Mouse (Mus musculus): Measurements from ENCODE around the gene Mapk12. TPM values are rescaled to one million over a fixed set of nuclear protein-coding genes. Genes with fewer than 3 reads are reported as not detected.

Gene Mapk12
- polyA plus RNA-seq, 1 experiment, result 35.0 TPM

- peaks cover 39% of the 10 kb centered on the region for H3K36me3 ChIP-seq (ENCODE audit: control insufficient read depth, insufficient read depth)
- no peak overlapping the region for H3ac ChIP-seq (ENCODE audit: control insufficient read depth, insufficient read length)
- no peaks in the 10 kb centered on the region for H3K79me2 ChIP-seq (ENCODE audit: control insufficient read depth, insufficient read depth)
- no peak overlapping the region for H3K4me3 ChIP-seq
- H3K27me3 ChIP-seq (ENCODE audit: control insufficient read depth, insufficient read depth, insufficient read length), result no peaks in the 10 kb centered on the region
- H3K4me2 ChIP-seq (ENCODE audit: low read depth), result peak overlapping the region; percentile 10
- TF ChIP-seq MYOD1 (IDR thresholded peaks at IDR 0.05; ENCODE audit: control insufficient read depth in 1 of 3, insufficient read length in 2 of 3, low read depth in 2 of 3) (peak in 2 of 3 experiments; percentile 37 to 47), POLR2AphosphoS2 (IDR thresholded peaks at IDR 0.05; ENCODE audit: insufficient read length, low read depth) (peak; percentile 41), MYOG (IDR thresholded peaks at IDR 0.05; ENCODE audit: control insufficient read depth in 1 of 3, insufficient read depth in 1 of 3, insufficient read length in 2 of 3, low read depth in 2 of 3) (peak in 1 of 3 experiments; percentile 48), SRF (IDR thresholded peaks at IDR 0.05; ENCODE audit: control insufficient read depth, insufficient read length, low read depth) (no peak)
These were observed 33.5 kb downstream of the Mapk12 start for GRCm38 (mm10) chr15:89106976-89107375.

- TF ChIP-seq MYOD1 (IDR thresholded peaks at IDR 0.05; ENCODE audit: control insufficient read depth in 1 of 3, insufficient read length in 2 of 3, low read depth in 2 of 3) (no peak), USF1 (IDR thresholded peaks at IDR 0.05; ENCODE audit: low read depth) (no peak), E2F4 (IDR thresholded peaks at IDR 0.05; ENCODE audit: insufficient read depth) (no peak), TCF12 (IDR thresholded peaks at IDR 0.05; ENCODE audit: insufficient read depth, poor library complexity, severe bottlenecking) (no peak), TCF3 (IDR thresholded peaks at IDR 0.05; ENCODE audit: insufficient read length, low read depth) (no peak), POLR2AphosphoS2 (IDR thresholded peaks at IDR 0.05; ENCODE audit: insufficient read length, low read depth) (no peak), REST (IDR thresholded peaks at IDR 0.05; ENCODE audit: insufficient read depth, insufficient read length) (no peak), MAX (IDR thresholded peaks at IDR 0.05; ENCODE audit: low read depth) (no peak)
- no peak overlapping the region for H3K4me2 ChIP-seq (ENCODE audit: low read depth)
- H3ac ChIP-seq (ENCODE audit: control insufficient read depth, insufficient read length), result no peak overlapping the region
- no peak overlapping the region for H3K4me3 ChIP-seq
- peaks cover 37% of the 10 kb centered on the region for H3K36me3 ChIP-seq (ENCODE audit: control insufficient read depth, insufficient read depth)
- H3K79me2 ChIP-seq (ENCODE audit: control insufficient read depth, insufficient read depth), result no peaks in the 10 kb centered on the region
- no peaks in the 10 kb centered on the region for H3K27me3 ChIP-seq (ENCODE audit: control insufficient read depth, insufficient read depth, insufficient read length)
These were observed 34.4 kb downstream of the Mapk12 start for GRCm38 (mm10) chr15:89106073-89106472.

GRCm38 (mm10) chr15:89104425-89104824, 36.1 kb downstream of the Mapk12 start:
- H3ac ChIP-seq (ENCODE audit: control insufficient read depth, insufficient read length), result no peak overlapping the region
- H3K36me3 ChIP-seq (ENCODE audit: control insufficient read depth, insufficient read depth), result peaks cover 45% of the 10 kb centered on the region
- H3K79me2 ChIP-seq (ENCODE audit: control insufficient read depth, insufficient read depth), result no peaks in the 10 kb centered on the region
- no peak for TF ChIP-seq TCF12 (IDR thresholded peaks at IDR 0.05; ENCODE audit: insufficient read depth, poor library complexity, severe bottlenecking)
- no peaks in the 10 kb centered on the region for H3K27me3 ChIP-seq (ENCODE audit: control insufficient read depth, insufficient read depth, insufficient read length)
- H3K4me2 ChIP-seq (ENCODE audit: low read depth), result no peak overlapping the region
- no peak overlapping the region for H3K4me3 ChIP-seq

GRCm38 (mm10) chr15:89103921-89104320, 36.6 kb downstream of the Mapk12 start:
- Histone ChIP-seq H3K79me2 (ENCODE audit: control insufficient read depth, insufficient read depth) (no peaks in the 10 kb centered on the region), H3K4me2 (ENCODE audit: low read depth) (no peak overlapping the region), H3K27me3 (ENCODE audit: control insufficient read depth, insufficient read depth, insufficient read length) (no peaks in the 10 kb centered on the region), H3K4me3 (no peak overlapping the region), H3K36me3 (ENCODE audit: control insufficient read depth, insufficient read depth) (peaks cover 46% of the 10 kb centered on the region), H3ac (ENCODE audit: control insufficient read depth, insufficient read length) (no peak overlapping the region)
- TF ChIP-seq TCF3 (IDR thresholded peaks at IDR 0.05; ENCODE audit: insufficient read length, low read depth), result no peak
- TF ChIP-seq TCF12 (IDR thresholded peaks at IDR 0.05; ENCODE audit: insufficient read depth, poor library complexity, severe bottlenecking), result no peak
- TF ChIP-seq CEBPB (IDR thresholded peaks at IDR 0.05; ENCODE audit: insufficient read depth, poor library complexity, severe bottlenecking), result no peak
- TF ChIP-seq MYOD1 (IDR thresholded peaks at IDR 0.05; ENCODE audit: control insufficient read depth in 1 of 3, insufficient read length in 2 of 3, low read depth in 2 of 3), result no peak
- TF ChIP-seq MAX (IDR thresholded peaks at IDR 0.05; ENCODE audit: low read depth), result no peak
- no peak for TF ChIP-seq E2F4 (IDR thresholded peaks at IDR 0.05; ENCODE audit: insufficient read depth)

- Histone ChIP-seq H3K36me3 (ENCODE audit: control insufficient read depth, insufficient read depth) (peaks cover 58% of the 10 kb centered on the region), H3K4me2 (ENCODE audit: low read depth) (no peak overlapping the region), H3K27me3 (ENCODE audit: control insufficient read depth, insufficient read depth, insufficient read length) (no peaks in the 10 kb centered on the region), H3K79me2 (ENCODE audit: control insufficient read depth, insufficient read depth) (no peaks in the 10 kb centered on the region), H3K4me3 (no peak overlapping the region), H3ac (ENCODE audit: control insufficient read depth, insufficient read length) (no peak overlapping the region)
- TF ChIP-seq POLR2AphosphoS2 (IDR thresholded peaks at IDR 0.05; ENCODE audit: insufficient read length, low read depth), result peak; percentile 72
- no peak for TF ChIP-seq USF1 (IDR thresholded peaks at IDR 0.05; ENCODE audit: low read depth)
These were observed 37.9 kb downstream of the Mapk12 start for GRCm38 (mm10) chr15:89102646-89103045.

GRCm38 (mm10) chr15:89100823-89101222, 39.7 kb downstream of the Mapk12 start:
- Histone ChIP-seq H3K36me3 (ENCODE audit: control insufficient read depth, insufficient read depth) (peaks cover 74% of the 10 kb centered on the region), H3K4me3 (no peak overlapping the region), H3K79me2 (ENCODE audit: control insufficient read depth, insufficient read depth) (no peaks in the 10 kb centered on the region), H3K4me2 (ENCODE audit: low read depth) (no peak overlapping the region), H3ac (ENCODE audit: control insufficient read depth, insufficient read length) (no peak overlapping the region), H3K27me3 (ENCODE audit: control insufficient read depth, insufficient read depth, insufficient read length) (no peaks in the 10 kb centered on the region)
- TF ChIP-seq MAX (IDR thresholded peaks at IDR 0.05; ENCODE audit: low read depth), result no peak
- TF ChIP-seq POLR2A (IDR thresholded peaks at IDR 0.05; ENCODE audit: insufficient read length, low read depth), result peak; percentile 28
- no peak for TF ChIP-seq POLR2AphosphoS2 (IDR thresholded peaks at IDR 0.05; ENCODE audit: insufficient read length, low read depth)
- peak; percentile 7 for TF ChIP-seq SRF (IDR thresholded peaks at IDR 0.05; ENCODE audit: control insufficient read depth, insufficient read length, low read depth)
- peak in 2 of 3 experiments; percentile 34 to 52 for TF ChIP-seq MYOD1 (IDR thresholded peaks at IDR 0.05; ENCODE audit: control insufficient read depth in 1 of 3, insufficient read length in 2 of 3, low read depth in 2 of 3)
- TF ChIP-seq TCF12 (IDR thresholded peaks at IDR 0.05; ENCODE audit: insufficient read depth, poor library complexity, severe bottlenecking), result no peak
- TF ChIP-seq MYOG (IDR thresholded peaks at IDR 0.05; ENCODE audit: control insufficient read depth in 1 of 3, insufficient read depth in 1 of 3, insufficient read length in 2 of 3, low read depth in 2 of 3), result peak in 2 of 3 experiments; percentile 14 to 52
- no peak for TF ChIP-seq TCF3 (IDR thresholded peaks at IDR 0.05; ENCODE audit: insufficient read length, low read depth)
- no peak for TF ChIP-seq REST (IDR thresholded peaks at IDR 0.05; ENCODE audit: insufficient read depth, insufficient read length)
- no peak for TF ChIP-seq CEBPB (IDR thresholded peaks at IDR 0.05; ENCODE audit: insufficient read depth, poor library complexity, severe bottlenecking)
- TF ChIP-seq E2F4 (IDR thresholded peaks at IDR 0.05; ENCODE audit: insufficient read depth), result no peak
- no peak for TF ChIP-seq USF1 (IDR thresholded peaks at IDR 0.05; ENCODE audit: low read depth)
